In genomic region chr2:38518719-38519118, GRCm38 (mm10) we compare ENCODE assay signal across 28 mouse cellular contexts. TPM values are rescaled to one million over a fixed set of nuclear protein-coding genes. Genes with fewer than 3 reads are reported as not detected.
A peak's percentile ranks its signal among the peaks of the same experiment; 100 is the strongest.
DNase-seq lines count a peak whose midpoint lies in the region; ATAC-seq and TF ChIP-seq lines count a peak whose summit lies in the region.
"Had no signal": no experiment of that assay in that cellular context is flagged by ENCODE, and none has a peak within 500 bp of the region (broad histone marks: within the 10 kb centered on the region; RNA-seq: fewer than 3 reads in every experiment).

No protein-coding gene starts in this region.

- 10% methylated on average over 5 of the region's 5 CpGs for WGBS in liver, adult 2 months
- 65% methylated on average over 5 of the region's 5 CpGs for WGBS in liver, postnatal 0 days (ENCODE audit: insufficient replicate concordance)
- 73% methylated on average over 5 of the region's 5 CpGs for WGBS in stomach, postnatal 0 days

- no peak overlapping the region for H3K4me3 ChIP-seq in liver, adult 2 months (ENCODE audit: insufficient read depth, low read depth, low read length)
- no peak overlapping the region for H3K4me3 ChIP-seq in liver, postnatal 0 days (ENCODE audit: low read depth, low read length)
- no peak overlapping the region for H3K4me3 ChIP-seq in stomach, postnatal 0 days (ENCODE audit: low read depth, low read length)
- H3K4me3 ChIP-seq: embryonic facial prominence, embryonic 12.5 days; embryonic facial prominence, embryonic 15.5 days; forebrain, embryonic 13.5 days; heart, embryonic 12.5 days; heart, embryonic 15.5 days; hindbrain, embryonic 10.5 days; hindbrain, embryonic 13.5 days; intestine, embryonic 15.5 days had no signal

- H3K4me1 ChIP-seq in liver, adult 2 months (ENCODE audit: control insufficient read depth, insufficient read depth, low read length): peaks cover 26% of the 10 kb centered on the region
- H3K4me1 ChIP-seq in liver, postnatal 0 days (ENCODE audit: insufficient read depth): peaks cover 49% of the 10 kb centered on the region
- peaks cover 11% of the 10 kb centered on the region for H3K4me1 ChIP-seq in stomach, postnatal 0 days (replicated peaks; ENCODE audit: control insufficient read depth, insufficient read depth)

- no peak overlapping the region for H3K9ac ChIP-seq in liver, adult 2 months (ENCODE audit: low read depth, low read length)
- no peak overlapping the region for H3K9ac ChIP-seq in liver, postnatal 0 days (replicated peaks)
- H3K9ac ChIP-seq in stomach, postnatal 0 days (ENCODE audit: low read length): no peak overlapping the region
- H3K9ac ChIP-seq: embryonic facial prominence, embryonic 12.5 days; embryonic facial prominence, embryonic 15.5 days; forebrain, embryonic 13.5 days; heart, embryonic 12.5 days; heart, embryonic 15.5 days; hindbrain, embryonic 13.5 days; intestine, embryonic 15.5 days had no signal

- intact Hi-C loops in gastrocnemius, postnatal 36 days (cut with DNase I): no loop called here

- H3K79me2 ChIP-seq in liver, adult 2 months (ENCODE audit: control insufficient read depth, insufficient read depth, low read length): peaks cover 71% of the 10 kb centered on the region

- no peak for ATAC-seq in liver, postnatal 0 days
- ATAC-seq in stomach, postnatal 0 days (ENCODE audit: low FRiP score, low TSS enrichment): no peak
- ATAC-seq: forebrain, embryonic 13.5 days; forebrain, embryonic 16.5 days; hindbrain, embryonic 16.5 days; intestine, embryonic 15.5 days; Patski had no signal

- H3K9me3 ChIP-seq in liver, postnatal 0 days (ENCODE audit: low read length): no peaks in the 10 kb centered on the region
- H3K9me3 ChIP-seq in stomach, postnatal 0 days (ENCODE audit: control insufficient read depth, low read length): no peaks in the 10 kb centered on the region
- H3K9me3 ChIP-seq: embryonic facial prominence, embryonic 12.5 days; embryonic facial prominence, embryonic 15.5 days; forebrain, embryonic 13.5 days; G1E; heart, embryonic 12.5 days; heart, embryonic 15.5 days; hindbrain, embryonic 10.5 days; hindbrain, embryonic 13.5 days; intestine, embryonic 15.5 days had no signal

- TF ChIP-seq EP300 in liver, postnatal 0 days (IDR thresholded peaks at IDR 0.05; ENCODE audit: low read depth): no peak
- TF ChIP-seq EP300 in stomach, postnatal 0 days (optimal IDR thresholded peaks at IDR 0.05): no peak

- no peak for TF ChIP-seq CTCF in liver, adult 2 months (IDR thresholded peaks at IDR 0.05; ENCODE audit: low read depth, low read length)
- TF ChIP-seq CTCF in liver, postnatal 0 days (IDR thresholded peaks at IDR 0.05; ENCODE audit: low read depth): no peak
- no peak for TF ChIP-seq CTCF in stomach, postnatal 0 days (IDR thresholded peaks at IDR 0.05; ENCODE audit: low read depth)

- H3K27me3 ChIP-seq in liver, adult 2 months (ENCODE audit: control insufficient read depth, insufficient read depth, low read length): no peaks in the 10 kb centered on the region
- H3K27me3 ChIP-seq in liver, postnatal 0 days (ENCODE audit: insufficient read depth, low read length): no peaks in the 10 kb centered on the region
- no peaks in the 10 kb centered on the region for H3K27me3 ChIP-seq in stomach, postnatal 0 days (ENCODE audit: control insufficient read depth, insufficient read depth, low read length)
- H3K27me3 ChIP-seq: CH12.LX; embryonic facial prominence, embryonic 12.5 days; embryonic facial prominence, embryonic 15.5 days; forebrain, embryonic 13.5 days; heart, embryonic 12.5 days; heart, embryonic 15.5 days; hindbrain, embryonic 13.5 days; intestine, embryonic 15.5 days; Patski had no signal

- DNase-seq in gastrocnemius, adult 18-20 months (ENCODE audit: low spot score): peak; percentile 49
- no peak for DNase-seq in gastrocnemius, postnatal 36 days
- peak; percentile 89 for DNase-seq in liver, adult 2 months (ENCODE audit: extremely low read depth, low read depth, low spot score)
- DNase-seq in liver, postnatal 0 days: no peak
- DNase-seq in stomach, postnatal 0 days (ENCODE audit: low spot score): no peak
- no peak for DNase-seq in lung, postnatal 36 days
- DNase-seq: adrenal gland, postnatal 10 days; B cell, adult 2 months; cerebellum, adult 11 months; cerebellum, adult 2 months; cerebellum, adult 9-11 months; cerebellum, postnatal 25 days; heart, adult 11 months; heart, postnatal 10 days; heart, postnatal 36 days had no signal

- H3K27ac ChIP-seq in liver, adult 2 months (replicated peaks; ENCODE audit: insufficient read depth, low read depth, low read length): peak overlapping the region; percentile 44; the same call in 1 of the 2 replicates
- no peak overlapping the region for H3K27ac ChIP-seq in liver, postnatal 0 days (ENCODE audit: low read depth)
- H3K27ac ChIP-seq in stomach, postnatal 0 days (replicated peaks): 0 out of 2 replicates have a peak overlapping the region, but pooled peaks have one; percentile 8
- H3K27ac ChIP-seq: embryonic facial prominence, embryonic 12.5 days; embryonic facial prominence, embryonic 15.5 days; forebrain, embryonic 13.5 days; heart, embryonic 15.5 days; hindbrain, embryonic 10.5 days; hindbrain, embryonic 13.5 days; intestine, embryonic 15.5 days had no signal

- H3K36me3 ChIP-seq in liver, adult 2 months (ENCODE audit: control insufficient read depth, insufficient read depth, low read length): no peaks in the 10 kb centered on the region
- H3K36me3 ChIP-seq in liver, postnatal 0 days (replicated peaks; ENCODE audit: insufficient read depth, low read length): no peaks in the 10 kb centered on the region
- H3K36me3 ChIP-seq in stomach, postnatal 0 days (ENCODE audit: control insufficient read depth, insufficient read depth, low read length): no peaks in the 10 kb centered on the region; the same call in 1 of the 2 replicates
- H3K36me3 ChIP-seq: embryonic facial prominence, embryonic 15.5 days; heart, embryonic 15.5 days; hindbrain, embryonic 13.5 days; intestine, embryonic 15.5 days had no signal

- no peak overlapping the region for H3K4me2 ChIP-seq in liver, postnatal 0 days (ENCODE audit: low read depth, low read length)
- no peak overlapping the region for H3K4me2 ChIP-seq in stomach, postnatal 0 days (replicated peaks; ENCODE audit: low read depth)
- H3K4me2 ChIP-seq: embryonic facial prominence, embryonic 12.5 days; embryonic facial prominence, embryonic 15.5 days; forebrain, embryonic 13.5 days; heart, embryonic 12.5 days; heart, embryonic 15.5 days; hindbrain, embryonic 13.5 days; intestine, embryonic 15.5 days had no signal

- no peak for TF ChIP-seq POLR2A in liver, adult 2 months (IDR thresholded peaks at IDR 0.05; ENCODE audit: extremely low read depth, insufficient read depth, low read length)

RNA-seq across cellular contexts. Expression of gene Nek6, which starts 7.3 kb away (rescaled TPM):
- total RNA-seq in gastrocnemius, adult 18-20 months (2021): 10 to 100 TPM; 11.5 to 14.0 TPM
- total RNA-seq in gastrocnemius, postnatal 36 days (2021): 10 to 100 TPM in 1 of 2 experiments, 1 to 10 TPM in 1; 6.9 to 11.2 TPM
- total RNA-seq in liver, adult 2 months (2014; rRNA removed): 13.6 and 17.1 TPM in 2 replicates
- 51.0 and 58.8 TPM in 2 replicates for polyA plus RNA-seq in liver, adult 2 months (2012; rRNA removed)
- polyA plus RNA-seq in liver, postnatal 0 days (2015; fragmentation: Nextera tagmentation; extraction: Ambion mirVana): 30.6 and 39.7 TPM in 2 replicates
- polyA plus RNA-seq in stomach, postnatal 0 days (2015; fragmentation: Nextera tagmentation; extraction: Ambion mirVana): 43.7 and 43.8 TPM in 2 replicates

Comparison
In these comparisons a context has a peak if more than half of its experiments do, and no peak if none do; other contexts are left out.
1. DNase-seq: peak in gastrocnemius, adult 18-20 months (single experiment) and liver, adult 2 months (single experiment); none in gastrocnemius, postnatal 36 days (0 of 2), liver, postnatal 0 days (single experiment), stomach, postnatal 0 days (single experiment) and lung, postnatal 36 days (single experiment).